Mouse (Mus musculus) duodenum, adult 2 months (tissue): ENCODE data around the gene Mymk. TPM values are rescaled to one million over a fixed set of nuclear protein-coding genes. Genes with fewer than 3 reads are reported as not detected.

ENCODE experiments used
- polyA plus RNA-seq: library from polyadenylated mRNA; depleted of rRNA; stranded (reverse); fragments of >200 nt; gene quantifications from 2 replicates; pipeline ENCODE4 v1.2.3, GENCODE M21; 2012; ENCODE audit warnings: low replicate concordance; rRNA removed

Gene Mymk
- 0.11 TPM in 1 of 2 replicates, not detected in the other for polyA plus RNA-seq

GRCm38 (mm10) chr2:27071978-27072377 lies at the start of gene Mymk:
TSS of gene Mymk (minus strand) at chr2:27072179.

GRCm38 (mm10) chr2:27079152-27079584 lies 7.2 kb upstream of the Mymk start, which contains the start of gene Adamtsl2:
TSS of gene Adamtsl2 (plus strand) at chr2:27079379.

GRCm38 (mm10) chr2:27027618-27028436 lies 44.2 kb downstream of the Mymk start, which contains the start of gene Slc2a6:
TSS of gene Slc2a6 (minus strand) at chr2:27027998.

Other genes starting within 250 kb of the Mymk start
- 0.25 TPM in 1 of 2 replicates, not detected in the other for gene Abo, start 207.2 kb downstream of the Mymk start, polyA plus RNA-seq
- gene Surf6, start 169.3 kb downstream of the Mymk start, polyA plus RNA-seq: 3.7 and 4.1 TPM in 2 replicates
- 15.3 and 19.8 TPM in 2 replicates for gene Med22, start 161.5 kb downstream of the Mymk start, polyA plus RNA-seq
- gene Rpl7a, start 161.4 kb downstream of the Mymk start, polyA plus RNA-seq: 327 and 343 TPM in 2 replicates
- 6.3 and 12.5 TPM in 2 replicates for gene Surf2, start 155.8 kb downstream of the Mymk start, polyA plus RNA-seq
- gene Surf1, start 155.6 kb downstream of the Mymk start, polyA plus RNA-seq: 39.2 and 46.7 TPM in 2 replicates
- 437 and 918 TPM in 2 replicates for gene Surf4, start 138.3 kb downstream of the Mymk start, polyA plus RNA-seq
- 0.30 TPM in 1 of 2 replicates, not detected in the other for gene Stkld1, start 138.1 kb downstream of the Mymk start, polyA plus RNA-seq
- 8.7 and 12.4 TPM in 2 replicates for gene Rexo4, start 107.8 kb downstream of the Mymk start, polyA plus RNA-seq
- gene Adamts13, start 98.8 kb downstream of the Mymk start, polyA plus RNA-seq: 1.6 TPM in 2 replicates
- gene Cacfd1, start 62.3 kb downstream of the Mymk start, polyA plus RNA-seq: 59.9 and 66.7 TPM in 2 replicates
- gene Slc2a6, start 44.2 kb downstream of the Mymk start, polyA plus RNA-seq: 4.0 and 8.3 TPM in 2 replicates
- gene Adamtsl2, start 7.2 kb upstream of the Mymk start, polyA plus RNA-seq: 1.5 and 2.0 TPM in 2 replicates
- 0.07 TPM in 1 of 2 replicates, not detected in the other for gene Fam163b, start 70.3 kb upstream of the Mymk start, polyA plus RNA-seq
- gene Dbh, start 93.1 kb upstream of the Mymk start, polyA plus RNA-seq: 0.41 and 1.9 TPM in 2 replicates
- gene Sardh, start 176.2 kb upstream of the Mymk start, polyA plus RNA-seq: 16.3 and 20.6 TPM in 2 replicates